ENCODE assay signal across 24 mouse cellular contexts in the genomic region with DNA sequence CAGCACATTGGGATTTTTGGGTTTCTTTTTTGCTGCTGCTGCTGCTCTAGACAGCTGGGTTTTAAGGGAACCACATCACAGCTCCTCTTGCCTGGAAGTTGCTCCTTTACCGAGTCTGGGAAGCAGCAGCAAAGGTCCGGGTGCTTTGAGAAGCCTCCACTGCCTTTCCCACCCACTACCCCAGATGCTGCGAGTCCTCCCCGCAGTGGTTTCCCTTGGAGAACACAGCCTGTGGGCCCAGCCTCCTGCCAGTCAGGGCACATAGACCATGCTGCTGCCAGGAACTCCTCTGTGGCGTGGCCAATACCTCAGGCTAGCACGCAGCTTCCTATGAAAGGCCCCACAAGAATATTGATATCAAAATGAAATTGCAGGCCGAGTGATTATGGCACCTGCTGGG. TPM values are rescaled to one million over a fixed set of nuclear protein-coding genes. Genes with fewer than 3 reads are reported as not detected.
DNase-seq lines count a peak whose midpoint lies in the region; ATAC-seq and TF ChIP-seq lines count a peak whose summit lies in the region.
"Had no signal": no experiment of that assay in that cellular context is flagged by ENCODE, and none has a peak within 500 bp of the region (broad histone marks: within the 10 kb centered on the region; RNA-seq: fewer than 3 reads in every experiment).

No protein-coding gene starts in this region.

- no peak for TF ChIP-seq CTCF in heart, postnatal 0 days (IDR thresholded peaks at IDR 0.05; ENCODE audit: low read depth)
- TF ChIP-seq CTCF in layer of hippocampus, adult 2 months (conservative IDR thresholded peaks at IDR 0.05): no peak

- H3K4me1 ChIP-seq in heart, postnatal 0 days (ENCODE audit: control insufficient read depth, insufficient read depth): peaks cover 10% of the 10 kb centered on the region; the same call in 1 of the 2 replicates
- no peaks in the 10 kb centered on the region; the same call in 1 of the 2 replicates for H3K4me1 ChIP-seq in hindbrain, embryonic 16.5 days (ENCODE audit: control insufficient read depth, insufficient read depth, low read depth, low read length)
- H3K4me1 ChIP-seq: embryonic facial prominence, embryonic 13.5 days had no signal

- no peak for TF ChIP-seq EP300 in heart, postnatal 0 days (IDR thresholded peaks at IDR 0.05; ENCODE audit: low read depth)

- intact Hi-C loops in heart, postnatal 14 days (cut with DNase I): no loop called here
- intact Hi-C loops in left cerebral cortex, postnatal 10 days (cut with DNase I): no loop called here

- H3K27ac ChIP-seq in heart, postnatal 0 days (ENCODE audit: low read depth): 0 out of 2 replicates have a peak overlapping the region, but pooled peaks have one; percentile 11
- peak overlapping the region; percentile 36; the same call in 1 of the 2 replicates for H3K27ac ChIP-seq in layer of hippocampus, adult 2 months
- no peak overlapping the region; the same call in 1 of the 2 replicates for H3K27ac ChIP-seq in hindbrain, embryonic 16.5 days (ENCODE audit: low read depth, low read length)
- H3K27ac ChIP-seq: embryonic facial prominence, embryonic 13.5 days; forebrain, embryonic 13.5 days; heart, adult 2 months had no signal

- H3K27me3 ChIP-seq in heart, postnatal 0 days (ENCODE audit: control insufficient read depth, insufficient read depth, low read length): no peaks in the 10 kb centered on the region
- H3K27me3 ChIP-seq in hindbrain, embryonic 16.5 days (replicated peaks; ENCODE audit: control insufficient read depth, insufficient read depth, low read length): no peaks in the 10 kb centered on the region
- H3K27me3 ChIP-seq: embryonic facial prominence, embryonic 13.5 days; forebrain, embryonic 13.5 days had no signal

- ATAC-seq in heart, postnatal 0 days (ENCODE audit: insufficient read depth, low read depth): no peak
- no peak for ATAC-seq in hindbrain, embryonic 16.5 days
- ATAC-seq: CD4-positive, CD25-positive, alpha-beta regulatory T cell, adult 4 months; forebrain, embryonic 13.5 days; inflammation-experienced regulatory T-cells, adult 6 months; intestine, postnatal 0 days had no signal

- H3K9me3 ChIP-seq in heart, postnatal 0 days (replicated peaks; ENCODE audit: control insufficient read depth, low read length): no peaks in the 10 kb centered on the region
- H3K9me3 ChIP-seq in hindbrain, embryonic 16.5 days (ENCODE audit: control insufficient read depth, low read length): no peaks in the 10 kb centered on the region
- H3K9me3 ChIP-seq: embryonic facial prominence, embryonic 13.5 days; forebrain, embryonic 13.5 days; G1E had no signal

- no peak for DNase-seq in heart, postnatal 0 days (ENCODE audit: low spot score)
- DNase-seq in heart, postnatal 14 days: no peak
- no peak for DNase-seq in layer of hippocampus, adult 2 months (ENCODE audit: low spot score in 2 of 2)
- DNase-seq in layer of hippocampus, postnatal 36 days: no peak
- peak; percentile 13 for DNase-seq in brain, adult 2 months (ENCODE audit: low read depth, low spot score)
- DNase-seq in left cerebral cortex, postnatal 10 days (ENCODE audit: extremely low spot score in 1 of 2, low spot score in 2 of 2): no peak
- DNase-seq: adrenal gland, adult 8-10 months; adrenal gland, postnatal 36 days; B cell, adult 2 months; cerebellum, adult 11 months; cerebellum, adult 8-10 months; cerebellum, postnatal 25 days; gastrocnemius, postnatal 10 days; heart, adult 2 months; heart, postnatal 4 days; kidney, adult 8-10 months had no signal

- no peak overlapping the region for H3K4me2 ChIP-seq in heart, postnatal 0 days (ENCODE audit: low read depth, low read length)
- H3K4me2 ChIP-seq in hindbrain, embryonic 16.5 days (ENCODE audit: low read length): no peak overlapping the region
- H3K4me2 ChIP-seq: embryonic facial prominence, embryonic 13.5 days; forebrain, embryonic 13.5 days; heart, embryonic 11.5 days had no signal

- H3K36me3 ChIP-seq in heart, postnatal 0 days (replicated peaks; ENCODE audit: control insufficient read depth, insufficient read depth, low read length): peaks cover 42% of the 10 kb centered on the region
- H3K36me3 ChIP-seq in hindbrain, embryonic 16.5 days (ENCODE audit: control insufficient read depth, insufficient read depth, low read length): 0 out of 2 replicates have a peak, but pooled peaks cover 3% of the 10 kb centered on the region
- H3K36me3 ChIP-seq: G1E had no signal

- H3K9ac ChIP-seq in heart, postnatal 0 days (replicated peaks; ENCODE audit: low read depth, low read length): no peak overlapping the region
- H3K9ac ChIP-seq in hindbrain, embryonic 16.5 days (ENCODE audit: low read depth, low read length): 0 out of 2 replicates have a peak overlapping the region, but pooled peaks have one; percentile 8
- H3K9ac ChIP-seq: embryonic facial prominence, embryonic 13.5 days; forebrain, embryonic 13.5 days had no signal

- WGBS in heart, postnatal 0 days: 80% methylated on average over 7 of the region's 7 CpGs
- WGBS in hindbrain, embryonic 16.5 days: 56% methylated on average over 7 of the region's 7 CpGs

- no peak overlapping the region for H3K4me3 ChIP-seq in heart, postnatal 0 days (ENCODE audit: low read depth, low read length)
- no peak overlapping the region for H3K4me3 ChIP-seq in layer of hippocampus, adult 2 months
- no peak overlapping the region for H3K4me3 ChIP-seq in hindbrain, embryonic 16.5 days (ENCODE audit: low read length)
- H3K4me3 ChIP-seq: embryonic facial prominence, embryonic 13.5 days; forebrain, embryonic 13.5 days; heart, adult 2 months had no signal

RNA-seq across cellular contexts. Expression of gene Hebp2, which starts 48.8 kb away (rescaled TPM):
- 5.4 and 8.7 TPM in 2 replicates for total RNA-seq in heart, postnatal 0 days (2014; rRNA removed; ENCODE audit: low replicate concordance)
- polyA plus RNA-seq in heart, postnatal 0 days (2015; fragmentation: Nextera tagmentation; extraction: Ambion mirVana): 10.2 and 10.8 TPM in 2 replicates
- total RNA-seq in heart, postnatal 14 days (2021): 1 to 10 TPM; 1.6 to 1.7 TPM
- 1 to 10 TPM; 2.7 to 2.8 TPM for total RNA-seq in layer of hippocampus, adult 2 months (2021)
- total RNA-seq in layer of hippocampus, postnatal 36 days (2021): 1 to 10 TPM; 3.2 to 3.5 TPM
- 13.7 and 20.2 TPM in 2 replicates for polyA plus RNA-seq in hindbrain, embryonic 16.5 days (2015; fragmentation: Nextera tagmentation; extraction: Ambion mirVana)
- total RNA-seq in left cerebral cortex, postnatal 10 days (2021): 1 to 10 TPM; 3.3 to 5.4 TPM
- total RNA-seq: G1E had no signal
- polyA plus RNA-seq: CD4-positive, CD25-positive, alpha-beta regulatory T cell, adult 4 months; G1E; inflammation-experienced regulatory T-cells, adult 6 months had no signal
